ENCODE assay signal across 8 mouse cellular contexts in the genomic region with DNA sequence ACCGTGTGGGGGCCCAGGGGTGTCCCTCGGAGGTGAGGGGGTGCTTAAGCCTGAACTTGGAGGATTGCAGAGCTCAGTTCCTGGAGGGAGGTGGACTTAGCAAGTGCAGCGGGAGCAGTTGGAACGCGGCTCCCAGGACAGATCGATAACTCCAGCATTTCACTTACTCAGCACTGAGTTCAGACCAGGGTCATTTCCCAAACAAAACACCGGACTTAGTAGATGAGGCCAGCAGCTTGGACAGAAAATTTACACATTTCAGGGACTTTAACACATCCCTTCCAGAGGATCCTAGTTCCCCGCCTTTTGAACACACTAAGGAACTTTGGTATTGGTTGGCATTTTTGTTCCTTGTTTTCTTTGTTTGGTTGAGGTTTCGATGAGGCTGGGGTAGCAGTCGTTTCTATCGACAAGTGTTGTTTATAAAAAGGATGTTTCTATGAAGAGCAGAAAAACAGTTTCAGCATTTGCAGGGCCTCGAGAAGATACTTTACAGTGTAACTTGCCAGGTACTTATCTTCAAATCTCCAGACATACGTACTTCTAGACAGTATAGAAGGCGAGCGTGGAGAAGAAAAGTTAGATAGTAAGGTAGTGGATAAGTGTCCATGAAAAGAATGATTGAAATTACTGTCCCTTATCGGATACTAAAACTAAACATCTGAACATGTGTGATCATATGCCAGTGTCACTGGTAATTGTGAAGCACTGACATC. TPM values are rescaled to one million over a fixed set of nuclear protein-coding genes. Genes with fewer than 3 reads are reported as not detected.
DNase-seq lines count a peak whose midpoint lies in the region; ATAC-seq and TF ChIP-seq lines count a peak whose summit lies in the region.

No protein-coding gene starts in this region.

- peak overlapping the region; percentile 98 for H3K27ac ChIP-seq in lung, embryonic 14.5 days (ENCODE audit: low read depth)

- peak; percentile 2; the same call in 1 of the 2 replicates for ATAC-seq in lung, embryonic 14.5 days (ENCODE audit: insufficient read depth)

- DNase-seq in lung, embryonic 14.5 days = peak; percentile 12
- DNase-seq in lung, postnatal 36 days = no peak
- peak; percentile 49 for DNase-seq in c-Kit-negative CD71-positive TER-119-positive erythroid progenitor cells, embryonic 14.5 days (ENCODE audit: low read depth, low spot score)
- peak; percentile 3 for DNase-seq in heart, postnatal 25 days (ENCODE audit: low spot score)
- DNase-seq in adrenal gland, adult 18-20 months (ENCODE audit: low spot score in 2 of 2) = no peak
- DNase-seq in gastrocnemius, adult 18-20 months (ENCODE audit: low spot score) = no peak
- no peak for DNase-seq in thymus, postnatal 10 days (ENCODE audit: low spot score in 2 of 2)

- H3K9me3 ChIP-seq in lung, embryonic 14.5 days (ENCODE audit: low read depth, low read length) = no peaks in the 10 kb centered on the region
- H3K9me3 ChIP-seq in megakaryocyte, embryonic 14.5 days = no peaks in the 10 kb centered on the region

- H3K36me3 ChIP-seq in lung, embryonic 14.5 days (ENCODE audit: insufficient read depth) = no peaks in the 10 kb centered on the region
- H3K36me3 ChIP-seq in megakaryocyte, embryonic 14.5 days (replicated peaks; ENCODE audit: low read length) = peaks cover 11% of the 10 kb centered on the region

- intact Hi-C loops in heart, postnatal 25 days (cut with DNase I) = loop anchor here (2.0 to 5.0 kb wide), 2 partner anchors 52 to 119 kb away; a partner anchor contains a TSS

- H3K4me2 ChIP-seq in lung, embryonic 14.5 days = peak overlapping the region; percentile 81

- H3K27me3 ChIP-seq in lung, embryonic 14.5 days (ENCODE audit: insufficient read depth, low read length) = no peaks in the 10 kb centered on the region
- H3K27me3 ChIP-seq in megakaryocyte, embryonic 14.5 days (replicated peaks) = no peaks in the 10 kb centered on the region

- peaks cover 4% of the 10 kb centered on the region; the same call in 1 of the 2 replicates for H3K4me1 ChIP-seq in lung, embryonic 14.5 days (ENCODE audit: insufficient read depth)
- peaks cover 43% of the 10 kb centered on the region for H3K4me1 ChIP-seq in megakaryocyte, embryonic 14.5 days

- peak overlapping the region; percentile 95 for H3K9ac ChIP-seq in lung, embryonic 14.5 days

- TF ChIP-seq CTCF in lung, embryonic 14.5 days (IDR thresholded peaks at IDR 0.05; ENCODE audit: low read depth) = no peak

- peak overlapping the region; percentile 87 for H3K4me3 ChIP-seq in lung, embryonic 14.5 days (ENCODE audit: low read depth, low read length)
- peak overlapping the region; percentile 98 for H3K4me3 ChIP-seq in megakaryocyte, embryonic 14.5 days (replicated peaks)

- 3% methylated on average over 16 of the region's 16 CpGs for WGBS in lung, embryonic 14.5 days

RNA-seq across cellular contexts. Expression of a gene that starts 1.4 kb away (rescaled TPM):
- polyA plus RNA-seq in lung, embryonic 14.5 days (2014; fragmentation: Nextera tagmentation; extraction: Ambion mirVana) = 101 and 103 TPM in 2 replicates
- 10 to 100 TPM; 62.4 to 67.5 TPM for total RNA-seq in heart, postnatal 25 days (2021)
- polyA plus RNA-seq in megakaryocyte, embryonic 14.5 days (2012; ENCODE audit: insufficient read depth, low replicate concordance) = 1.4 and 2.8 TPM in 2 replicates
- 10 to 100 TPM; 62.0 to 73.4 TPM for total RNA-seq in adrenal gland, adult 18-20 months (2021)
- 10 to 100 TPM; 28.6 to 31.8 TPM for total RNA-seq in gastrocnemius, adult 18-20 months (2021)

Comparison
In these comparisons a context has a peak if more than half of its experiments do, and no peak if none do; other contexts are left out.
1. DNase-seq: peak in lung, embryonic 14.5 days (single experiment), c-Kit-negative CD71-positive TER-119-positive erythroid progenitor cells, embryonic 14.5 days (single experiment) and heart, postnatal 25 days (single experiment); none in lung, postnatal 36 days (single experiment), adrenal gland, adult 18-20 months (0 of 2), gastrocnemius, adult 18-20 months (single experiment) and thymus, postnatal 10 days (0 of 2).